In genomic region chr1:176845082-176845977, GRCm38 (mm10) we compare ENCODE assay signal across 20 mouse cellular contexts. TPM values are rescaled to one million over a fixed set of nuclear protein-coding genes. Genes with fewer than 3 reads are reported as not detected.
DNase-seq lines count a peak whose midpoint lies in the region; ATAC-seq and TF ChIP-seq lines count a peak whose summit lies in the region.
"Had no signal": no experiment of that assay in that cellular context is flagged by ENCODE, and none has a peak within 500 bp of the region (broad histone marks: within the 10 kb centered on the region; RNA-seq: fewer than 3 reads in every experiment).

No protein-coding gene starts in this region.

- H3K27me3 ChIP-seq in C2C12 (ENCODE audit: control insufficient read depth, insufficient read depth, insufficient read length), result no peaks in the 10 kb centered on the region
- H3K27me3 ChIP-seq in myocyte (ENCODE audit: control insufficient read depth, insufficient read depth, insufficient read length), result no peaks in the 10 kb centered on the region
- H3K27me3 ChIP-seq in forebrain, embryonic 11.5 days (ENCODE audit: control insufficient read depth, insufficient read depth, low read length), result no peaks in the 10 kb centered on the region
- H3K27me3 ChIP-seq: embryonic facial prominence, embryonic 12.5 days; hindbrain, embryonic 12.5 days; intestine, embryonic 15.5 days; kidney, embryonic 15.5 days had no signal

- peak; percentile 94 for ATAC-seq in granulocyte monocyte progenitor cell, adult 5-6 weeks (replicated peaks; ENCODE audit: poor library complexity, severe bottlenecking)
- ATAC-seq in forebrain, embryonic 11.5 days (replicated peaks; ENCODE audit: low FRiP score), result no peak
- ATAC-seq: forebrain, embryonic 16.5 days; intestine, embryonic 15.5 days; midbrain, embryonic 16.5 days had no signal

- peak; percentile 31 for DNase-seq in heart, adult 11 months
- no peak for DNase-seq in heart, postnatal 25 days (ENCODE audit: low spot score)
- DNase-seq in forebrain, embryonic 11.5 days (ENCODE audit: low spot score), result no peak
- DNase-seq in cerebellum, adult 11-12 months, result no peak
- no peak for DNase-seq in adrenal gland, postnatal 25 days
- DNase-seq: cerebellum, adult 11 months; gastrocnemius, postnatal 10 days; lung, embryonic 14.5 days; lung, postnatal 4 days had no signal

- H3ac ChIP-seq in C2C12 (ENCODE audit: control insufficient read depth, insufficient read length, low read depth), result no peak overlapping the region
- no peak overlapping the region for H3ac ChIP-seq in myocyte (ENCODE audit: control insufficient read depth, insufficient read length)

- peak overlapping the region; percentile 19 for H3K4me2 ChIP-seq in myocyte (ENCODE audit: low read depth)
- no peak overlapping the region for H3K4me2 ChIP-seq in forebrain, embryonic 11.5 days (ENCODE audit: low read depth, low read length, severe bottlenecking)
- H3K4me2 ChIP-seq: embryonic facial prominence, embryonic 12.5 days; hindbrain, embryonic 12.5 days; intestine, embryonic 15.5 days; kidney, embryonic 15.5 days; liver, embryonic 11.5 days; lung, embryonic 14.5 days had no signal

- TF ChIP-seq POLR2A in myocyte (IDR thresholded peaks at IDR 0.05; ENCODE audit: insufficient read length, low read depth), result no peak

- intact Hi-C loops in heart, postnatal 25 days (cut with DNase I), result no loop called here

- no peak overlapping the region for H3K27ac ChIP-seq in forebrain, embryonic 11.5 days (ENCODE audit: low read depth, low read length)
- H3K27ac ChIP-seq: embryonic facial prominence, embryonic 12.5 days; hindbrain, embryonic 12.5 days; intestine, embryonic 15.5 days; kidney, embryonic 15.5 days; limb, embryonic 10.5 days had no signal

- 73% methylated on average over 17 of the region's 17 CpGs for WGBS in forebrain, embryonic 11.5 days

- TF ChIP-seq CTCF in C2C12 (IDR thresholded peaks at IDR 0.05; ENCODE audit: control insufficient read depth, insufficient read depth, insufficient read length), result no peak

- H3K79me3 ChIP-seq in C2C12 (ENCODE audit: low read depth), result no peaks in the 10 kb centered on the region

- H3K36me3 ChIP-seq in C2C12 (ENCODE audit: control insufficient read depth, insufficient read depth) (peaks cover 15% of the 10 kb centered on the region), myocyte (ENCODE audit: control insufficient read depth, insufficient read depth) (no peaks in the 10 kb centered on the region)
- no peaks in the 10 kb centered on the region; the same call in 1 of the 2 replicates for H3K36me3 ChIP-seq in forebrain, embryonic 11.5 days (ENCODE audit: control insufficient read depth, insufficient read depth, low read length)
- H3K36me3 ChIP-seq: intestine, embryonic 15.5 days; limb, embryonic 10.5 days had no signal

- H3K9ac ChIP-seq in forebrain, embryonic 11.5 days (ENCODE audit: low read length), result no peak overlapping the region
- H3K9ac ChIP-seq: embryonic facial prominence, embryonic 12.5 days; hindbrain, embryonic 12.5 days; intestine, embryonic 15.5 days; kidney, embryonic 15.5 days; lung, embryonic 14.5 days had no signal

- no peak overlapping the region for H3K4me3 ChIP-seq in C2C12 (ENCODE audit: insufficient read depth, poor library complexity, severe bottlenecking)
- H3K4me3 ChIP-seq in myocyte, result no peak overlapping the region
- H3K4me3 ChIP-seq in forebrain, embryonic 11.5 days (ENCODE audit: low read depth, low read length), result no peak overlapping the region
- H3K4me3 ChIP-seq: embryonic facial prominence, embryonic 12.5 days; hindbrain, embryonic 12.5 days; intestine, embryonic 15.5 days; kidney, embryonic 15.5 days; limb, embryonic 10.5 days had no signal

- no peaks in the 10 kb centered on the region for H3K4me1 ChIP-seq in forebrain, embryonic 11.5 days (replicated peaks; ENCODE audit: control insufficient read depth, insufficient read depth, low read length)
- H3K4me1 ChIP-seq: embryonic facial prominence, embryonic 12.5 days; hindbrain, embryonic 12.5 days; intestine, embryonic 15.5 days had no signal

- H3K79me2 ChIP-seq in C2C12 (ENCODE audit: control insufficient read depth, insufficient read depth), result no peaks in the 10 kb centered on the region
- H3K79me2 ChIP-seq in myocyte (ENCODE audit: control insufficient read depth, insufficient read depth), result no peaks in the 10 kb centered on the region

- no peaks in the 10 kb centered on the region for H3K9me3 ChIP-seq in forebrain, embryonic 11.5 days (ENCODE audit: control insufficient read depth, low read length)
- H3K9me3 ChIP-seq: embryonic facial prominence, embryonic 12.5 days; hindbrain, embryonic 12.5 days; intestine, embryonic 15.5 days; kidney, embryonic 15.5 days; limb, embryonic 10.5 days had no signal

TF ChIP-seq in C2C12, 6 proteins besides CTCF, POLR2A, EP300 and RAD21:
- no peak for TF ChIP-seq MYOG (IDR thresholded peaks at IDR 0.05; ENCODE audit: control insufficient read depth, extremely low read depth, insufficient read length)
- peak; percentile 86 for TF ChIP-seq MYOD1 (IDR thresholded peaks at IDR 0.05; ENCODE audit: control insufficient read depth, insufficient read length, low read depth)
TF ChIP-seq in C2C12: peak in this region for 1.

TF ChIP-seq in myocyte, 11 proteins besides CTCF, POLR2A, EP300 and RAD21:
- TF ChIP-seq MYOD1 (IDR thresholded peaks at IDR 0.05; ENCODE audit: control insufficient read depth in 1 of 3, insufficient read length in 2 of 3, low read depth in 2 of 3), result peak in 2 of 3 experiments; percentile 57 to 68
- TF ChIP-seq MAX (IDR thresholded peaks at IDR 0.05; ENCODE audit: low read depth), result no peak
- TF ChIP-seq REST (IDR thresholded peaks at IDR 0.05; ENCODE audit: insufficient read depth, insufficient read length), result no peak
- TF ChIP-seq TCF12 (IDR thresholded peaks at IDR 0.05; ENCODE audit: insufficient read depth, poor library complexity, severe bottlenecking), result no peak
- peak in 1 of 3 experiments; percentile 69 for TF ChIP-seq MYOG (IDR thresholded peaks at IDR 0.05; ENCODE audit: control insufficient read depth in 1 of 3, insufficient read depth in 1 of 3, insufficient read length in 2 of 3, low read depth in 2 of 3)

RNA-seq across cellular contexts. Expression of gene Sdccag8, which starts 30.9 kb away (rescaled TPM):
- total RNA-seq in heart, postnatal 25 days (2021), result 1 to 10 TPM; 3.7 to 3.9 TPM
- polyA plus RNA-seq in C2C12 (2012; fragmentation: generic; extraction: Trizol) (5.8 TPM), myocyte (2012; fragmentation: generic; extraction: Trizol) (8.4 TPM)
- 10.5 and 15.8 TPM in 2 replicates for total RNA-seq in granulocyte monocyte progenitor cell, adult 5-6 weeks (2014; fragmentation: Nextera tagmentation)
- 20.6 and 23.4 TPM in 2 replicates for total RNA-seq in granulocyte monocyte progenitor cell, adult 5-6 weeks (2017)
- polyA plus RNA-seq in forebrain, embryonic 11.5 days (2014; fragmentation: Nextera tagmentation; extraction: Ambion mirVana), result 19.8 and 21.1 TPM in 2 replicates
- 13.4 and 15.5 TPM in 2 replicates for total RNA-seq in adrenal gland, postnatal 25 days (2021)

RNA-seq across cellular contexts. Expression of gene Cep170, which starts 31.5 kb away (rescaled TPM):
- total RNA-seq in heart, postnatal 25 days (2021), result 10 to 100 TPM; 19.1 to 28.7 TPM
- polyA plus RNA-seq in C2C12 (2012; fragmentation: generic; extraction: Trizol) (15.1 TPM), myocyte (2012; fragmentation: generic; extraction: Trizol) (15.4 TPM)
- total RNA-seq in granulocyte monocyte progenitor cell, adult 5-6 weeks (2014; fragmentation: Nextera tagmentation), result 39.6 and 41.9 TPM in 2 replicates
- 33.1 and 40.9 TPM in 2 replicates for total RNA-seq in granulocyte monocyte progenitor cell, adult 5-6 weeks (2017)
- 65.2 and 71.0 TPM in 2 replicates for polyA plus RNA-seq in forebrain, embryonic 11.5 days (2014; fragmentation: Nextera tagmentation; extraction: Ambion mirVana)
- total RNA-seq in adrenal gland, postnatal 25 days (2021), result 37.9 and 41.5 TPM in 2 replicates
